Mouse (Mus musculus): Measurements from ENCODE around the gene Btg4.
"Not testable (repeated sequence)": the region's sequence is repeated elsewhere in the genome, so short reads cannot be mapped to it uniquely, and the experiment has no call there.

Btg4 gene

DNA sequence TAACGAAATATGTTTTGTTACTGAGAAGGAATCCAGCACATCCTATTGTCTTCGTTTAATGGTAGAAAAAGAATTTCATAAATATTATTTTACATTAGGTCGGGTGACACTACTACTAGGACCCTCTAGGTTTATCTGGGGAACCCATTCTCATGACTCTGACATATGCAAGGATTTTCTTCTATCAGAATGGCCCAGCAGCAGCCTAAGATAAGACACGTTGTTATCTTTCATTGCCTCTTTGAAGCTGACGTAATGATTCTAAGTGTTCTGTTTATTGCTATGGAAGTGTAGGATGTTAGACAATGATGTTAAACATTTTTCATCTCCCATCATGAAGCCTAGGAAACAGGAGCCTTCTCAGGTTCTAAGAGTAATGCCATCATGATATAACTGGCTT lies 33.0 kb downstream of the Btg4 start:
- peak; percentile 34 for DNase-seq (ENCODE audit: low spot score)

- DNase-seq (ENCODE audit: low spot score) = no peak
Observed at GRCm38 (mm10) chr9:51096306-51096705, 35.6 kb downstream of the Btg4 start.

GRCm38 (mm10) chr9:51101756-51102425 lies 41.2 kb downstream of the Btg4 start, which contains the start of gene 4833427G06Rik:
TSS of gene 4833427G06Rik (minus strand) at chr9:51102078.
- no peak for DNase-seq (ENCODE audit: low spot score)

DNA sequence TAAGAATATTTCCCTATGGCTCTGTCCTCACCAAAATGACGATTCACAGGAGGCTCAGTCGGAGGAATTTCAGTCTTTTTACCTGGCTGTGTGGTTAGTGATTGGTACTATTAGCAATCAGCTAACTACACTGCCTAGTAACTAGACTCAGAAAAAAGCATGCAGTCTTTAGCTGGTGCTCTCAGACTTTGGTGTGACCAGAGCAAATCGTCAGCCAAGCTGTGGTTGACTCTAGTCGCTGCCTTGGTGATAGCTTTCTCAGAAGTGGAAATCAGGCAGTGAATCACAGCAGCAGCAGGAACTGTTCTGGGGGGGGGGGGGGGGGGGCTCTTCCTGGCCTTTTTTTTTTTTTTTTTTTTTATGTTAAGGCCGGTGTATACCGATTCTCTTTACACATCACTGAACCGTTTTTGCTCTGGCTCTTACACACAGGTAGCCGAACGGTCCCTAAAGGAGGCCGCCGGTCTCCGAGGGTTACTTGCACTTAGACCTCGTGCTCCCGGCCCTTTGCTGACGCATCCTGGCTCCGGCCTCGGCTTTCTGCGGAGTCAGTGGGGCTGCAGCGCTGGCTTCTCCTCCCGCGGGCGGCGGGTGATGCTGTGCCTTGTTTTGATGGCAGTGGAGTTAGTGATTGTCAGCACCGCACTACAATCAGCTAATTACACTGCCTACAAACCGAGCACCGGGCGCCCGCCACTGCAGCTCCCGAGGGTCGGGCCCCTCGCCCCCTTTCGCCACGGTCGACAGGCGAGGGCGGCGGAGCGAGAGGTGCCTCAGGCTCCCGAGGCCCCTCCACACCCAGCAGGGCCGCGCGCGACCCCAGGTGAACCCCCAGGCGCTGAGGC lies 42.5 kb downstream of the Btg4 start:
- no peak for DNase-seq (ENCODE audit: low spot score)

DNA sequence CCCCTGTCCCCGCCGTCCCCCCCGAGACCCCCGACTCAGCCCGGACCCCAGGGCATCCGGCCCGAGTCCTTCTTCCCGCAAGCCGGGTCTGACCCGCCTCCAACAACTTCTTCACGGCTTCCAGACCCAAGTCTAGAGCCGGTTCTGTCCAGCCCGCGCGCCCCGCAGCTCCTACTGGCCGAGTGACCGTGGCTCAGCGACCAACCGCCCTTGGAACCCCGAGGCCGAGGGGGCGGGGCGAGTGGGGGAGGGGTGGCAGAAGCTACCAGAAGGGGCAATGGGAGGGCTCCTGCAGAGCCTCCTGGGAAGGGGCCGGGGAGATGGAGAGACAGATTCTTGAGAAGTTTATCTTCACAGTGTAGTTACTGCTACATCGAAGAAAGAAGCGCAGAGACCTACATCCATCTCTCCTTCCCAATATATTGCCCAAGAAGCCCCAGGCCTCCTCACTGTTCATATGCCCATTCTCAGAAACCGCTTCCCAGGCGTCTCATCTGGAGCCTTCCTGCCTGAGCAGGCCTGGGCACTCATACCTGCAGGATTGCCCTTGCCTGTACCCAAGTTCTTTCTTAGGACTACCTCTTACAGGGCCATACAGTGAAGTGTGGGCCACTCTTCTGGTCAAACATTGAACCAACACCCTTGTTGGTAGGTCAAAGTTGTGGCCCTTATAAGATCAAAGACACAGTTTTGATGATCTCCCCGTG lies 43.3 kb downstream of the Btg4 start:
- no peak for DNase-seq (ENCODE audit: low spot score)

- no peak for DNase-seq (ENCODE audit: low spot score)
Observed at GRCm38 (mm10) chr9:51105751-51106150, 45.0 kb downstream of the Btg4 start.

GRCm38 (mm10) chr9:51114767-51115166 lies 54.1 kb downstream of the Btg4 start:
- DNase-seq (ENCODE audit: low spot score) = no peak

DNA sequence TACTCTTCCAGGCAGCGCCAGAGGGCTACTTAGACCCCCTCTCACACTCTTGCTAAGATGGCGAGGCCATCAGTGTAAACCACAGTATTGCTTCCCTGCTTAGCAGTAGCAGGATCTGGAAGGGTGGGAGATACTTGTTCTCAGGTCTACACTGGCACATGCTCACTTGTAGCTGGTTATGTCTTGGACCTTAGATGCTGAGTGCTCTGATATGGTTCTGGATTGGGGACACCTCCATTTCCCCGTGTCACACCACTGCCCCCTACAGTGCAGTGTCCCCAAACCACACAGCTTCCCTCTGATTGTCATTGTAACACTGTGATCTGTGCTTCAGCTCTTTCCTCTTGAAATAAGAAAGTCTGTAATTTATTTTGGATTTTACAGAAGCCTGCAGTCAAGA lies 76.3 kb downstream of the Btg4 start:
- peak; percentile 20 for DNase-seq (ENCODE audit: low spot score)

DNA sequence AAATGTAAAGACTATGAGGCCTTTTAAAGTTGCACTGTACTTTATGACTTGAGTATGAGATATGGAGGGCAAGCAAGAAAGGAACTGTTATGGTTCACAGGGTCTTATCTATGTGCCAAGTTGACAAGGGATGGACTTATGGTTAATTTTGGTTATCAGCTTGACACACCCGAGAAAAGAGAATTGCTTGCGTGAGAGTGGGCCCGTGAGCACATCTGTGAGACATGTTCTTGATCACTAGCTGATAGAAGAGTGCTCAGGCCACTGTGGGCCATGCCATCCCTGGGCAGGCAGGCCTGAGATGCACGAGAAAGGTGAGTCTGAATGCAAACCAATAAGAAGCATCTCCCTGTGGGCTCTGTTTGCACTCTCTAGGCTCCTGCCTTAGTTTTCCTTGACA lies 76.7 kb downstream of the Btg4 start:
- DNase-seq (ENCODE audit: low spot score) = peak; percentile 10

DNA sequence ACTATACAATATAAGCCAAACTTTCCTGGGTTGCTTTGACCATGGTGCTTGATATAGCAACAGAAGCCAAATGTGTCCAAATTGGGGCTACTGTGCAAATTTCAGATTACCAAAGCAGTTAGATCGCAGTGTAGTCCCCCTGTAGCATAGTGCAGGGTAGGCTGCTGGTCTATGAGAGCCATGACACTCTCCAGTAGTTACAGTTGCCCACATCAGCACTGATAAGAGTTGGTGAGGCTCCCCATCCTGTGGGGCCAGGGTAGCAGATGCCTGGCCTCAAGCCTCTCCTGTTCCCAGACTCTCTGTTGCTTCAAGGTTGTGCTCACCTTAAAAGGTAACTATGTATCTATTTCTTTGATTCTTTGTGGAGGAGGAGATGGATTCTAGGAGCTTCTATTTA lies 77.1 kb downstream of the Btg4 start:
- DNase-seq (ENCODE audit: low spot score) = no peak

DNA sequence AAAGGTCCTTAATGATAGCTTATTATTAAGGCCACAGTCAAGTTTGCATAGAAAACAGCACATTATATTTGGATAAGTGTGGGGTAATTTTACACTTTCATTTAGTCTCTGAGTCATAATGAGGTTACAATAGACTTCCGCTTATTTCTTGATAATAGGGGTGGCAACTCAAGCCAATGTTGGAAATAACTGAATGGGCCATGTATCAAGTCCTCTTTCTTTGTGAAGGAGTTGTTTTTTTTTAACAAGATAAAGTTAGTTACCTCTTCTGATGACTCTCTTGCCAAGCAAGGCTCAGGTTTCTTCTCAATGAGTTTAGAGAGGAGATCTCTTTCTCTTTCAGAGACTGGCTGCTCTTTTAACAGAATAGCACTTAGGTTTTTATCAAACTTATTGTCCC lies 77.6 kb downstream of the Btg4 start:
- DNase-seq (ENCODE audit: low spot score) = no peak

DNA sequence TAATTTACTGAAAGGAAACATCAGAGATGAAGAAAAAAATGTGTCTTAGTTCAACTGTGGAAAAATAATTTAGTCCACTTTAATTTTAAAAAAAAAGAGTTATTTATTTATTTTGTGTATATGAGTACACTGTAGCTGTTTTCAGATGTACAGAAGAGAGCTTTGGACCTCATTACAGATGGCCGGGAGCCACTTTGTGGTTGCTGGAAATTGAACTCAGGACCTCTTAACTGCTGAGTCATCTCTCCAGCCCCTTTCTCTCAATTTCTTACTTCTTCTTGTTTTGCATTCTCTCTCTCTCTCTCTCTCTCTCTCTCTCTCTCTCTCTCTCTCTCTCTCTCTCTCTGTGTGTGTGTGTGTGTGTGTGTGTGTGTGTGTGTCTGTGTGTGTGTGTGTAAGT lies 78.7 kb downstream of the Btg4 start:
- not testable (repeated sequence) for DNase-seq (ENCODE audit: low spot score)

DNA sequence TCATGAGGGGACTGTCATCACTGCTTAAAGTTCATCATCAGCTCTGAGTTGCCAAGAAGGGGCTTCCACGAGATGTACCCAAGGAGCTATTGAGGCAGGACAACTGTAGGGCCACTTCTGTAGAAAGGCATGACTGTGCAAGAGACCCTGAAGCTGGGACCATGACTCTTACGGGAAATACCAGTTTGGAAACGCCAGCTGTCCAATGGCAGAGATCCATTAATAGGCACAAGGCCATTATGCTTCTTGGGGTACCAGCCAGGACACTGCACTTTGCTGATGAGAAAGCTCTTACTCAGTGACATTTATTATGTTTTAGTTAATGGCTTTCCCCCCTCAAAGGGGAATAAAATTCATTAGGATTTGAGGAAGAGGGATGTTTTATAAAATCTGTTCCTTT lies 80.0 kb downstream of the Btg4 start:
- no peak for DNase-seq (ENCODE audit: low spot score)

DNA sequence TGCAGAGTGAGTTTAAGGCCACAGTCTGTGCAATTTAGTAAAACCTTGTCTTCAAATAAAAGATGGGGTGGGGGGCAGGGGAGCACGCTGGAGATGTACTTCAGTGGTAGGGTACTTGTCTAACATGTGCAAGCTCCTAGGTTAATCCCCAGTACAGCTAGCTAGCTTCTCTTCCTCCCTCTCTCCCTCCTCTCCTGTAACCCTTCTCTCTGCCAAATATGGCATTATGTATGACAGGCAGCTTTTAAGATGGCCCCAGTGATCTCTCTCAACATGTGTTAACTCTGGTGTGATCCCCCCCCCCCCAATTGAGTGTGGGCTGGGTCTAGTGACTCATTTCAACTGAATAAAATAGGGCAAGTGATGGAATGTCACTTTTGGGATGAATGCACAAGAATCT lies 82.7 kb downstream of the Btg4 start:
- DNase-seq (ENCODE audit: low spot score) = no peak

- no peak for DNase-seq (ENCODE audit: low spot score)
Observed at GRCm38 (mm10) chr9:51144218-51144617, 83.5 kb downstream of the Btg4 start.

DNA sequence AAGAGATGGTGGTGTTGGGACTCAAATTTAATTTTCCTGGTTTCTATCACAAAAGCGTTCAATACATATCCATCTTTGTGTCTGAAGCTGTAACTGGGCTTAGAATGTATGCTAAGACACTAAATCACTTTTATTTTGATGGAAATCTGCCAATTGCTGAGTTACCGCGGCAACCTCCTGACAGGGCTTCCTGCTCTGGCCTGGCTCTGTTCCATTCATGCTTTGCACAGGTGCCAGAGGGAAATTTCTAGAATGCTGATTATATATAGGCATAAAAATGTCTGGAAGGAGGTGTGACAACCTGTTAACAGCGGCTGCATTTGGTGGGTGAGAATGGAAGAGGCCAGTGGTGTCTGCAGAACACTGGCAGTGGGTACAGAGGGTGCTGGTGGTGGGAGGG lies 85.8 kb downstream of the Btg4 start:
- no peak for DNase-seq (ENCODE audit: low spot score)

DNA sequence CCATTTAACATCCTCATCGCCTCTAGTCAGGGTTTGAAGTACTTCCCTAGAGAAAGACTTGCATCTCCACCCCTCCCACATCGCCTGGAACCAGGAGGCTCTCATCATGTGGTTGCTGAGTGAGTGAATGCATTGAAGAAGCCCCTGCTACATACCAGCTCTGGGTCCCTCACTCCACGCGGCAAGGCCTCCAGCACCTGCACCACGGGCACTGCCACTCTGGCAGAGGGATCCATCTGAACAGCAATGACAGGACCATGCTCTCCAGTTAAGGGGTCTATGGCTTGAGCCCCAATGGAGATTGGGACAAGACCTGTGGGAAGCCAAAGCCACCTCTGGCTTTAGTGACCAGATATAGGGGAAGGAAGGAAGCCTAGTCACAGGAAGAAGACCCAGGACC lies 86.6 kb downstream of the Btg4 start:
- no peak for DNase-seq (ENCODE audit: low spot score)

GRCm38 (mm10) chr9:51152079-51152752 lies 91.5 kb downstream of the Btg4 start:
- DNase-seq (ENCODE audit: low spot score) = peak; percentile 60

GRCm38 (mm10) chr9:51161771-51162388 lies 101.2 kb downstream of the Btg4 start:
- peak; percentile 40 for DNase-seq (ENCODE audit: low spot score)

- no peak for DNase-seq (ENCODE audit: low spot score)
Observed at GRCm38 (mm10) chr9:51163989-51164388, 103.3 kb downstream of the Btg4 start.

- DNase-seq (ENCODE audit: low spot score) = no peak
Observed at GRCm38 (mm10) chr9:51165312-51166180, 104.8 kb downstream of the Btg4 start, which contains the start of gene Gm32742. TSS of gene Gm32742 (minus strand) at chr9:51165517.
